Mouse (Mus musculus) kidney, adult 18-20 months (tissue): ENCODE measurements around the gene Rnf130.
A peak's percentile ranks its signal among the peaks of the same experiment; 100 is the strongest.
"Not testable (repeated sequence)": the region's sequence is repeated elsewhere in the genome, so short reads cannot be mapped to it uniquely, and the experiment has no call there.

ENCODE experiments used
- DNase-seq: peaks from one replicate; pipeline ENCODE4 v3.0.0; 2021

The Rnf130 gene

GRCm38 (mm10) chr11:50090982-50091675 is 66.0 kb downstream of the Rnf130 start:
- DNase-seq = no peak

DNA sequence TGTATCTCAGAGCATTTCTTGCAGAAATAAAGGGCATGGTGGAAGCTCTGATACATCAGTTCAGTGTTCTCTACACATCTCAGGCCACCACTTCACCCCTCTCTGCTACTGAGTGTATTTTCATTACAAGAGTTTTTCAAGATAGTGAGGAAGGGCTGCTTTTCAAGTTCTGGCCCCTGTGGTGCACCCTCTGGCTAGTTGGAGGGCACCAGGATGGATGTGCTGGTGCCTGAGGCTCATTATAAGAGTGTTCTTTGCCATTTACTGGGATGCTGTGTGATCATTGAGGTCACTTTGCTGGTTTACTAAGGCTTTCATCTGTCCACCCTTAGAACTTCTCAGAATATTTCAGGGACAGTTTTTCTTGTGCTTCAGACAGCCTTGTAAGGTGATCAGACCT is 66.5 kb downstream of the Rnf130 start:
- DNase-seq = no peak

DNA sequence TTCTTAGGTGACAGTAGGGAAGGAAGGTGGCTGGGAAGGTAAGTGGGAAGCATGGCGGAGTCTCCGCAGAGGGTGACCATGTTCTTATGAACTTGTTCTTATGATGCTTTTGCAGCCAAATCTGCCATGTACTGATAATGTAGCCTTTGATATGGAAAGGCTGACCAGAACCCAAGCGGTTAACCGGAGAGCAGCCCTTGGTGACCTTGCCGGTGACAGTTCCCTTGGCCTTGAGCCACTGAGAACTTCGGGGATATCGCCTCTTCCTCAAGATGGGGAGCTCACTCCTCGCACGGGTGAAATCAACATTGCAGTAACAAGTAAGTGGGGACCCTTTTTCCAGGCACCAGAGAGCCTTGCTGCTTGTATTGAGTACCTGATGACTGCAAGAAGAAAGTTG is 70.5 kb downstream of the Rnf130 start:
- DNase-seq = no peak

DNA sequence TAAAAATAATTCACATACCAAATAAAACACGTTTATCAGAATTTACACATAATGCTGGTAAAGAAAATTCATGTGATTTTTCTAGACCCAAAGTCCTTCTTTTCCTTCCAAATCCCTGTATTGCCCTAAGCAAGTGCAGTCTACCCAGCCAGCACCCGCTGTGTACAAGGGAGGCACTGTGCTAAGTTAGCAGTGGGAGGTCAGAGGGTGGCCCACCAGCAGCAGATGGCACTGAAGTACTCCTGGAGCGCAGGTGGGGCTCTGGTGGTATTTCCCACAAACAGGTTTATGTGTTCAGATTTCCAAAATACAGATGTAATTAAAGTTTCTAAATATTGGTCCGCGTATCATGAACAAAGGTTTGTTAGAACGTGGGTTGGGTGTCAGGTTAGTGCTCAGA is 71.9 kb downstream of the Rnf130 start:
- no peak for DNase-seq

GRCm38 (mm10) chr11:50098961-50099481 is 73.9 kb downstream of the Rnf130 start:
- no peak for DNase-seq

- DNase-seq = peak; percentile 11
Measured at GRCm38 (mm10) chr11:50099692-50100091, 74.5 kb downstream of the Rnf130 start.

DNA sequence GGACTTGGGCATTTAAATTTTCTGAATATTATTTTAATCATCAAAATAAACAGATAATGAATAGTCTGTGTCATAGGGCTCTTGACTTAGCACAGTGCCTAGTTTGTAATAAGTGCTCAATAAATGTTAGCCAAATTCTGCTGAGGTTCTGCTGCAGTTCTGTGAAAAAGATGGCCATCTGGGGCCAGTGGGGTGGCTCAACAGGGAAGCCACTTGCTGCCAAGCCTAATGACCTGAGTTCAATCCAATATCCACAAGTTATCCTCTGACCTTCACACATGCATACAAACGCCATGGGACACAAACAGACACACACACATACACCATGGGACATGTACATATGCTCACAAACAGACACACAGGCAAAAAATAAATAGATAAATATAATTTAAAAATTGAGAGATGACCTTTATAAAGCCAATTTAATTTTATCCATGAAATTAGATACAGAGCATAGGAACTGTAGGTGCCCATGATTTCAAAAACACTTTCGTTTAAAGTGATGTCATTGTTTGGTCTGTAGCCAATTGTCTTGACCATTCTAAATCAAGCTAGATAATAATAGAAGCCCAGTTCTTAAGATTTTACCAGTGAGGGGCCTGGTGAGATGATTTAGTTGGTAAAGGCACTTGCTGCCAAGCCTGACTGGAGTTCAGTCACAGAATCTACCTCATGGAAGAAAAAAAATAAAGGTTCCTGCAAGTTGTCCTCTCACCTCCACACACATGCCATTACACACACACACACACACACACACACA is 75.6 kb downstream of the Rnf130 start:
- no peak for DNase-seq

DNA sequence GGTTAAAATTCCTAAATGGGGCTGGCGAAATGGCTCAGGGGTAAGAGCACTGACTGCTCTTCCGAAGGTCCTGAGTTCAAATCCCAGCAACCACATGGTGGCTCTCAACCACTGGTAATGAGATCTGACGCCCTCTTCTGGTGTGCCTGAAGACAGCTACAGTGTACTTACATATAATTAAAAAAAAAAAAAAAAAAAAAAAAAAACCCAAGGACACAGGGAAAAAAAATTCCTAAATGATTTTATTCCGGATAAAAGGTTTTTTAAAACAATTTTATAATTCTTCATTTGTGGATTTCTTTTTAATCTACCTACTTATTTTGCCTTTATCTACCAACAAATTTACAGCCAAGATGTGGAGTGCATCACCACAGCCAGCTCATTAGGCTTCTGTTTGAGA is 76.8 kb downstream of the Rnf130 start:
- DNase-seq = not testable (repeated sequence)

- DNase-seq = no peak
Measured at GRCm38 (mm10) chr11:50104016-50104415, 78.9 kb downstream of the Rnf130 start.

DNA sequence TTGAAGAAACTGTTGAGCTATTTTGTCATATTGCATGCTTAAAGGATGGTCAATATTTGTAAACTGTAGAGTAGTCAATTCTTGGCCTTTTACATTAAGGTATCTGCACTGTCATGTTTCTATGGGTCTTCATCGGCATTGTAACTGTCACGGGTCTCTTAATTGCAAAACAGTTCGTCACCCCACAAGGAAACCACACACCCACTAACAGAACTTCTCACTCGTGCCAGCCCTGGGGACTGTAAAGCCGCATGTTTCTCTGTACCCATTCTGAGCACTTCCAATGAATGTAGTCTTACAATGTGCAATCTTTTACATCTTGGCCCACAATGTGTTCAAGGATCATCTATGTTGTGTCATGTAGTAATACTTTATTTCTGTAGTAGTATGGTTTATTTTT is 80.1 kb downstream of the Rnf130 start:
- DNase-seq = no peak

- no peak for DNase-seq
Measured at GRCm38 (mm10) chr11:50106024-50106423, 80.9 kb downstream of the Rnf130 start.

DNA sequence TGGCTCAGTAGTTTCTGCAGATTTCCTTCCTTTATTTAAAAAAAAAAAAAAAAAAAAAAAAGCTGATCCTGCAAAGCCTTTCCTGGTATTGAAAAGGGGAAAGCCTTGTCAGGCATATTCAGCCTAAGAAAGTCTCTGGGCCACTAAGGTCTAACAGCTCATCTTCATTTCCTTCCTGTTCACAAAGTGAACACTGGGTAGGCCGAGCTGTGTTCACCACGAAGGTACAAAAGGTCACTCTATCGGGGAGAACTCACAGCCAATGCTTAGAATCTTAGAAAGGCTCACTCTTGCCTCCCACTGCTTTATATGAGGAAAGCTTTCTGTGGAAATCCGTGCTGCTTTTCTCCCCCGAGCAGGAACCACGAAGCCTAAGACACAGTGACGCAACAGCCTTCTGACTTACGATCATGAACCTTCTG is 83.7 kb downstream of the Rnf130 start:
- DNase-seq = peak; percentile 17

DNA sequence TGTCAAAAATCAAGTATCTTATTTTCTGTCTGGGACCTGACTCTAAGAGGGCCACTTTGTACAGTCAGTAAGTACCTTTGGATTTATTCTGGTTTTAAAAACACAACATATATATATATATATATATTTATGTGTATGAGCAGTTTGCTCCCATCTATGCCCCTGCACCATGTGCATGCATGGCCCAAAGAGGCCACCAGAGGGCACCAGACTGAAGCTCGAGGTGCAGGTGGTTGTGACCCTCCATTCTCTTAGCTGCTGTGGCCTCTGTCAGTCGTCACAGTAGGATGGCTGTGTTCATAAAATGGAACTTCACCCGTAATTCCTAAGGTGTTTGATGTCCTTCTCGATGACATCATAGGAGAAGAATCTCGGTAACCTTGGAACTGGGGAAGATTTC is 89.2 kb downstream of the Rnf130 start:
- peak; percentile 83 for DNase-seq

- no peak for DNase-seq
Measured at GRCm38 (mm10) chr11:50122631-50123081, 97.5 kb downstream of the Rnf130 start.

DNA sequence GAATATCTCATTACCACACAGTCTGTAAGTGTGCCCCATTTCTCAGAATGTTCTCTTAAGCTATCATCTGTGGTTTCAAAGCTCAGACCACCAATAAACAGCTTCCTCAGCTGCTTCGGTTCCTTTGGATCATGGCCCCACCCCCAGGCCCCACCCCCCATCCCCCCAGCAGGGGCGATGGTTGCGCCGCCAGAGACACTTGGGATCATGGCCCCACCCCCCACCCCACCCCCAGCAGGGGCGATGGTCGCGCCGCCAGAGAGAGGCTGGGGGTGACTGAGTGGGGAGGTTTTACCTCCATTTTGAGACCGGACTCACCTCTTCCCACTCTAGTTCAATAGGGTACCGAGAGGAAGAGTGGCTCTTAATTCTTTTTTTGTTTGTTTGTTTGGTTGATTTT is 102.6 kb downstream of the Rnf130 start:
- DNase-seq = no peak

DNA sequence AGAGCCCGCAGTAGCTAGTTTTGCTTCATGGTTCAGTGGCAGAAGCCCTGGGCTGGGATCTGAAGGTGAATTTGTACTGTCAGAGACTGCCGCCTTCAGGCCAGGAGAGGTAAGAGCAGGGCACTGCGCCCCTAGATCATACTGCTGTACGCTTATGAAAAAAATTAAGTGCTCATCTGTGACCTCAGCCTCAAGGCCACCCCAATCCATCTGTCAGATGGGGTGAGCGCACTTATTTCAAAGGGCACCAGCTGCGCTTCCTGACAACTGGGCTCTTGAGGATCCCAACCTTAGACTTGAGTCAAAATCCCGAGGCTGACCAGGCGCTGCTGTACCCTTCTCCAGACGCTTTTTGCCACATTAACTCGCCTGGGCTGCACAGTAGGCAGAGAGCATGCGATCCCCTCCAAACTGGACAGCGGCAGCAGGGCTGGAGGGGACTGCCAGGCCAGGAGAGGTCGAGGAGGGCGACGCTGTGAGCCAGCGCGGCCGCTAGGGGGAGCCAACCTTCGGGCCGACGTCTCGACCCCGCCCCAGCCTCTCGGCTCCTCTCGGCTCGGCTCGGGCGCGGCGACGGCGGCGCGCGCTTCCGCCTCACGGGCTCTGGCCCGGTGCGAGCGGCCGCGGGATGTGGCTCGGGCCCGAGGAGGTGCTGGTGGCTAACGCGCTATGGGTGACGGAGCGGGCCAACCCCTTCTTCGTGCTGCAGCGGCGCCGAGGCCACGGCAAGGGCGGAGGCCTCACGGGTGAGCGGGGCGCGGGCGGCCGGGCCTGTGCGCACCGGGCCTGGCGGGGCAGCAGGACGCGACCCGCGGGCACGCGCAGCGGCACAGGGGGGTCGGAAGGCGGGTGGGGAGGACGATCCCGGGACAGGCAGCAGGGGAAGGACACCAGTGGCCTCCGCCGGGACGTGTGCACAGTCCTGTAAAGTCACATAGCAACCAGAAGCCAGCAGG is 105.9 kb downstream of the Rnf130 start, which contains the start of gene Tbc1d9b:
Gene Tbc1d9b, plus strand, starts transcription at position 586 of the 956 bp plus-strand sequence.
- peak; percentile 91 for DNase-seq

- peak; percentile 31 for DNase-seq
Measured at GRCm38 (mm10) chr11:50131801-50132201, 106.7 kb downstream of the Rnf130 start.

DNA sequence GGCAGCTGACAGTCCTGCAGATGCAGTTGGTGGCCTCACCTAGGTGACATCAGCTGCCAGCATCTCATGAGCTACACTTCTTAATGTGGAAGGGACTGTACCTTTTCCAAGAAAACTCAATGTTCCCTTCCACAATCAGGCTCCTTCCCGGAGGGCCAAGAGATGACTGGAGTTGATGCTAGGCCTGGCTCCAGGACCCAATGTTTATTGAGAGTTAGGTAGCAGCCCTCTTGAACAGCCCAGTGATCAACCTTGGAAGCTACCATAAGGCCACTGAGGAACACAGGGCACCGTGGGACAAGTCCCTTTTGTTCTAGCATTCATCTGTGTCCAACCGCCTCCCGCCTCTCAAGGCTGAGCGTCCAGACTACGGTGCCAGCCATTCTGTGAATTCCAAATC is 107.1 kb downstream of the Rnf130 start:
- DNase-seq = no peak

- no peak for DNase-seq
Measured at GRCm38 (mm10) chr11:50134136-50134859, 109.2 kb downstream of the Rnf130 start.

- DNase-seq = no peak
Measured at GRCm38 (mm10) chr11:50138206-50138822, 113.2 kb downstream of the Rnf130 start.

GRCm38 (mm10) chr11:50139571-50139970 is 114.4 kb downstream of the Rnf130 start:
- DNase-seq = peak; percentile 72

GRCm38 (mm10) chr11:50145529-50145928 is 120.4 kb downstream of the Rnf130 start:
- no peak for DNase-seq
